Mouse (Mus musculus): ENCODE data around the gene Nhs.

GRCm38 (mm10) chrX:162098364-162098763 is 61.2 kb downstream of the Nhs start:
- no peak for TF ChIP-seq CTCF (IDR thresholded peaks at IDR 0.05; ENCODE audit: control insufficient read depth, insufficient read depth, insufficient read length)
- no peak for TF ChIP-seq MAX (IDR thresholded peaks at IDR 0.05)
- TF ChIP-seq USF1 (IDR thresholded peaks at IDR 0.05; ENCODE audit: low read depth): no peak
